Comparison of ENCODE assay signal across 31 mouse cellular contexts in genomic region chr13:61541631-61542030, GRCm38 (mm10). TPM values are rescaled to one million over a fixed set of nuclear protein-coding genes. Genes with fewer than 3 reads are reported as not detected.
"Had no signal": no experiment of that assay in that cellular context is flagged by ENCODE, and none has a peak within 500 bp of the region (broad histone marks: within the 10 kb centered on the region; RNA-seq: fewer than 3 reads in every experiment).

Gene Ctsm, minus strand, starts transcription at chr13:61541839.

- H3K4me3 ChIP-seq: heart, adult 2 months; heart, embryonic 13.5 days; heart, embryonic 15.5 days; hindbrain, embryonic 13.5 days; hindbrain, embryonic 15.5 days; limb, embryonic 13.5 days; limb, embryonic 15.5 days; liver, embryonic 12.5 days had no signal

- H3K4me2 ChIP-seq: heart, embryonic 11.5 days; heart, embryonic 13.5 days; heart, embryonic 15.5 days; hindbrain, embryonic 13.5 days; hindbrain, embryonic 15.5 days; limb, embryonic 13.5 days; limb, embryonic 15.5 days; liver, embryonic 12.5 days had no signal

- ATAC-seq: forebrain, postnatal 0 days; hindbrain, postnatal 0 days; intestine, embryonic 16.5 days; liver, embryonic 12.5 days had no signal

- DNase-seq: forebrain, postnatal 0 days; gastrocnemius, postnatal 14 days; gastrocnemius, postnatal 36 days; heart, adult 11 months; heart, adult 2 months; heart, postnatal 14 days; heart, postnatal 36 days; layer of hippocampus, adult 9-11 months; layer of hippocampus, postnatal 36 days; left cerebral cortex, postnatal 4 days; lung, adult 18-20 months had no signal

- H3K9ac ChIP-seq: forebrain, postnatal 0 days; heart, embryonic 13.5 days; heart, embryonic 15.5 days; hindbrain, embryonic 13.5 days; hindbrain, embryonic 15.5 days; limb, embryonic 13.5 days; limb, embryonic 15.5 days; liver, embryonic 12.5 days; liver, embryonic 14.5 days had no signal

- H3K4me1 ChIP-seq: heart, embryonic 13.5 days; heart, embryonic 15.5 days; hindbrain, embryonic 13.5 days; hindbrain, embryonic 15.5 days; limb, embryonic 13.5 days; limb, embryonic 15.5 days; liver, embryonic 12.5 days had no signal

- H3K27me3 ChIP-seq: heart, embryonic 13.5 days; heart, embryonic 15.5 days; hindbrain, embryonic 13.5 days; hindbrain, embryonic 15.5 days; limb, embryonic 13.5 days; limb, embryonic 15.5 days; liver, embryonic 12.5 days had no signal

- H3K36me3 ChIP-seq: heart, embryonic 13.5 days; heart, embryonic 15.5 days; hindbrain, embryonic 13.5 days; hindbrain, embryonic 15.5 days; limb, embryonic 13.5 days; limb, embryonic 15.5 days; liver, embryonic 12.5 days had no signal

- H3K27ac ChIP-seq: heart, adult 2 months; heart, embryonic 13.5 days; heart, embryonic 15.5 days; hindbrain, embryonic 13.5 days; hindbrain, embryonic 15.5 days; hindbrain, postnatal 0 days; kidney, postnatal 0 days; limb, embryonic 13.5 days; limb, embryonic 15.5 days; liver, embryonic 12.5 days; liver, embryonic 14.5 days had no signal

RNA-seq across cellular contexts. Expression of gene Ctsm, which starts in this region (rescaled TPM):
- polyA plus RNA-seq: forebrain, postnatal 0 days; gonadal fat pad, adult 2 months; heart, adult 2 months; heart, embryonic 11.5 days; heart, embryonic 13.5 days; heart, embryonic 15.5 days; heart, postnatal 0 days; hindbrain, embryonic 11.5 days; hindbrain, embryonic 13.5 days; hindbrain, embryonic 15.5 days; hindbrain, postnatal 0 days; intestine, embryonic 14.5 days; intestine, embryonic 16.5 days; kidney, postnatal 0 days; large intestine, adult 2 months; limb, embryonic 11.5 days; limb, embryonic 13.5 days; limb, embryonic 15.5 days; liver, adult 2 months; liver, embryonic 12.5 days; liver, embryonic 14.5 days; liver, embryonic 16.5 days had no signal
